Mouse (Mus musculus): ENCODE measurements around the gene Wdr5. TPM values are rescaled to one million over a fixed set of nuclear protein-coding genes. Genes with fewer than 3 reads are reported as not detected.

The Wdr5 gene
- polyA plus RNA-seq, 1 experiment, result 46.9 TPM

DNA sequence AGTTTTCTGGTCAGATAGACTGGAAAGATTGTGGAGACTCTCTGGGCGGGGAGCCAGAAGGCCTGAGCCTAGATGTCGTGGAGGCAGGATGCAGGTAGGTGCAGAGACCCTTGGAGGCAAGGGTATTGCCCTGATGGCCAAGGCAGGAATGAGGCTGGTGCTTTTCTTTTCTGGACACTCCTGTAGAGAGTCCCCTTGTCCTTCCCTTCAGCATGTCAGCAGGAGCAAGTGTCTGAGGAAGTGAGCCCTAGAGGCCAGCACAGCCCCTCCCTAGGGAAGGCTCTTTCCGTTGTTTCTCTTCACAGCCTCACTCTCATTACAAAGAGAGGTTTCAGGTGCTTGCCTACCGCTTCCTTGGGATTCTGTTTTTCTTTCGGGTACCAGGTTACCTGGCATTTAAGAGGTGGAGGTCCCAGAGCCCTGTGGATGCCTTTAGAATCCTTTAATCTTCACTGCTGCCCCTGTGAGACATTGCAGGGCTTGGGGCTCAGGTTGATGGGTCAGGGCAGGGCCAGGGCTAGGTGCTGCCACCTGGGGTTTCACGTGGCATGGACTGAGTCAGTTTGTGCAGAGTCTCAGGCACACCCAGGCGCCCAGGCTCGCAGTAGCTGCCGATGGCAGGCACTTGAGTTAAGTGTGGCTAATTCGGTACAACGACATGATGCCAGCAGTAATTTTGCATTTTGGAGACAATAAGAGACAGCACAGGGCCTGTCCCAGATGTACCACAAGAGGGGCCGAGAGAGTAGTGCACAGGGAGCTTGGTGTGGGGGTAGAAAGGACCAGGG is 50.6 kb downstream of the Wdr5 start:
- no peaks in the 10 kb centered on the region for H3K79me2 ChIP-seq (ENCODE audit: control insufficient read depth, insufficient read depth)
- peaks cover 73% of the 10 kb centered on the region for H3K27me3 ChIP-seq (ENCODE audit: control insufficient read depth, insufficient read depth, insufficient read length)
- TF ChIP-seq MYOD1 (IDR thresholded peaks at IDR 0.05; ENCODE audit: control insufficient read depth, insufficient read length, low read depth), result no peak
- no peak for TF ChIP-seq FOSL1 (IDR thresholded peaks at IDR 0.05; ENCODE audit: insufficient read depth, low read length, poor library complexity, severe bottlenecking)
- no peak for TF ChIP-seq USF1 (IDR thresholded peaks at IDR 0.05; ENCODE audit: low read depth)
- TF ChIP-seq MAX (IDR thresholded peaks at IDR 0.05), result no peak
- no peak for TF ChIP-seq CTCF (IDR thresholded peaks at IDR 0.05; ENCODE audit: control insufficient read depth, insufficient read depth, insufficient read length)
- no peak for TF ChIP-seq CEBPB (IDR thresholded peaks at IDR 0.05; ENCODE audit: low read depth)
- TF ChIP-seq MYOG (IDR thresholded peaks at IDR 0.05; ENCODE audit: control insufficient read depth, extremely low read depth, insufficient read length), result no peak
- no peaks in the 10 kb centered on the region for H3K79me3 ChIP-seq (ENCODE audit: low read depth)
- H3K36me3 ChIP-seq (ENCODE audit: control insufficient read depth, insufficient read depth), result no peaks in the 10 kb centered on the region
- no peak overlapping the region for H3ac ChIP-seq (ENCODE audit: control insufficient read depth, insufficient read length, low read depth)
- no peak overlapping the region for H3K4me3 ChIP-seq (ENCODE audit: insufficient read depth, poor library complexity, severe bottlenecking)

DNA sequence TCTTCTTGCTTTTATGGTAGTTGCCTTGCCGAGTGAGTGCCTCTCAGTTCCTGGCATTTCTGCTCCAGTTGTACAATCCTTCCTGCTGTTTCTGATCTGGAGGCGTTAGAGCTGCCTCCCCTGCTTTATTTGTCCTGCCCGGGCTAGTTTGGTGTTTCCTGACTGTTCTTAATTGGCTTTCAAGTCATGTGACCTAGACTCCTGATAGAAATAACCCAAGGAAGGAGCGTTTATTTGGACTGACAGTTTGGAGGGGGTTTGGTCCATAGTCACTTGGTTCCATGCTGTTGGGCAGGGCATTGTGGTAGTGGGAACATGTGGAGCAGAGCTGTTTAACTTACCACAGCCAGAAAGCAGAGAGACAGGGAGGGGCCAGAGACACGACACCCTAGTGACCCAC is 55.9 kb downstream of the Wdr5 start:
- H3ac ChIP-seq (ENCODE audit: control insufficient read depth, insufficient read length, low read depth), result no peak overlapping the region
- no peaks in the 10 kb centered on the region for H3K79me2 ChIP-seq (ENCODE audit: control insufficient read depth, insufficient read depth)
- H3K4me3 ChIP-seq (ENCODE audit: insufficient read depth, poor library complexity, severe bottlenecking), result no peak overlapping the region
- TF ChIP-seq FOSL1 (IDR thresholded peaks at IDR 0.05; ENCODE audit: insufficient read depth, low read length, poor library complexity, severe bottlenecking) (no peak), CEBPB (IDR thresholded peaks at IDR 0.05; ENCODE audit: low read depth) (no peak), MAX (IDR thresholded peaks at IDR 0.05) (no peak), USF1 (IDR thresholded peaks at IDR 0.05; ENCODE audit: low read depth) (no peak), CTCF (IDR thresholded peaks at IDR 0.05; ENCODE audit: control insufficient read depth, insufficient read depth, insufficient read length) (no peak), MYOG (IDR thresholded peaks at IDR 0.05; ENCODE audit: control insufficient read depth, extremely low read depth, insufficient read length) (no peak)
- H3K36me3 ChIP-seq (ENCODE audit: control insufficient read depth, insufficient read depth), result no peaks in the 10 kb centered on the region
- H3K79me3 ChIP-seq (ENCODE audit: low read depth), result no peaks in the 10 kb centered on the region
- H3K27me3 ChIP-seq (ENCODE audit: control insufficient read depth, insufficient read depth, insufficient read length), result peaks cover 41% of the 10 kb centered on the region

DNA sequence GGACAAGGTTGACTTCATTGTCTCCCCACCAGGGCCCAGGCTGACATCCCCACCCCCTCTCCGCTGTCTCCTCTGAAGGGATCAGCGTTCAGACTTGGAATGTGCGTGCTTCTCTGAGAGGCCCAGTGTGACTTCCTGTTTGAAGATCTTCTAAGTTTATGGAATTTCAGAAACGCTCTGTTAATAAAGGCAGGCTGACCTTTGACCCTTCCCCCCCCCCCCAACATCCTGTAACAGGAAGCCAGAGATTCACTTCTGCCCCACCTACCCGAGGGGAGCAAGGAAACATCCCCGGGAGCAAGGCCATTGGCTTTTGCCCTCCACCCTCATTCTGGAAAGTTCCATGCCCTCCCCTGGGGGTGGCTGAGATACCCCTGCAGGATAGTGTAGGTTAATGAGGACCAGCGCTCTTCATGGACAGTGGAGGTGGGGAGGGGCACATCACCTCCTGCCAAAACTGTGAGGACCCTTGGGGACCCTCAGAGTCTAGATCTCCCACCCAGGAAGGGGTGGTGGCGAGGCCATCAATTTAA is 57.4 kb downstream of the Wdr5 start:
- Histone ChIP-seq H3ac (ENCODE audit: control insufficient read depth, insufficient read length, low read depth) (no peak overlapping the region), H3K79me2 (ENCODE audit: control insufficient read depth, insufficient read depth) (no peaks in the 10 kb centered on the region), H3K4me3 (ENCODE audit: insufficient read depth, poor library complexity, severe bottlenecking) (no peak overlapping the region), H3K79me3 (ENCODE audit: low read depth) (no peaks in the 10 kb centered on the region), H3K27me3 (ENCODE audit: control insufficient read depth, insufficient read depth, insufficient read length) (peaks cover 29% of the 10 kb centered on the region), H3K36me3 (ENCODE audit: control insufficient read depth, insufficient read depth) (no peaks in the 10 kb centered on the region)
- TF ChIP-seq CTCF (IDR thresholded peaks at IDR 0.05; ENCODE audit: control insufficient read depth, insufficient read depth, insufficient read length), result no peak
- no peak for TF ChIP-seq CEBPB (IDR thresholded peaks at IDR 0.05; ENCODE audit: low read depth)
- no peak for TF ChIP-seq FOSL1 (IDR thresholded peaks at IDR 0.05; ENCODE audit: insufficient read depth, low read length, poor library complexity, severe bottlenecking)
- no peak for TF ChIP-seq MAX (IDR thresholded peaks at IDR 0.05)
- no peak for TF ChIP-seq USF1 (IDR thresholded peaks at IDR 0.05; ENCODE audit: low read depth)
- TF ChIP-seq MYOG (IDR thresholded peaks at IDR 0.05; ENCODE audit: control insufficient read depth, extremely low read depth, insufficient read length), result no peak
- no peak for TF ChIP-seq MYOD1 (IDR thresholded peaks at IDR 0.05; ENCODE audit: control insufficient read depth, insufficient read length, low read depth)

- TF ChIP-seq CEBPB (IDR thresholded peaks at IDR 0.05; ENCODE audit: low read depth) (peak; percentile 42), MYOD1 (IDR thresholded peaks at IDR 0.05; ENCODE audit: control insufficient read depth, insufficient read length, low read depth) (no peak)
These were observed 58.1 kb downstream of the Wdr5 start for GRCm38 (mm10) chr2:27572928-27573627.

GRCm38 (mm10) chr2:27573628-27573966 is 58.6 kb downstream of the Wdr5 start:
- Histone ChIP-seq H3K79me3 (ENCODE audit: low read depth) (no peaks in the 10 kb centered on the region), H3K36me3 (ENCODE audit: control insufficient read depth, insufficient read depth) (no peaks in the 10 kb centered on the region), H3K79me2 (ENCODE audit: control insufficient read depth, insufficient read depth) (no peaks in the 10 kb centered on the region), H3K27me3 (ENCODE audit: control insufficient read depth, insufficient read depth, insufficient read length) (peaks cover 21% of the 10 kb centered on the region), H3ac (ENCODE audit: control insufficient read depth, insufficient read length, low read depth) (no peak overlapping the region), H3K4me3 (ENCODE audit: insufficient read depth, poor library complexity, severe bottlenecking) (no peak overlapping the region)
- no peak for TF ChIP-seq USF1 (IDR thresholded peaks at IDR 0.05; ENCODE audit: low read depth)
- no peak for TF ChIP-seq MYOG (IDR thresholded peaks at IDR 0.05; ENCODE audit: control insufficient read depth, extremely low read depth, insufficient read length)
- no peak for TF ChIP-seq MYOD1 (IDR thresholded peaks at IDR 0.05; ENCODE audit: control insufficient read depth, insufficient read length, low read depth)
- no peak for TF ChIP-seq CEBPB (IDR thresholded peaks at IDR 0.05; ENCODE audit: low read depth)
- TF ChIP-seq FOSL1 (IDR thresholded peaks at IDR 0.05; ENCODE audit: insufficient read depth, low read length, poor library complexity, severe bottlenecking), result no peak
- no peak for TF ChIP-seq MAX (IDR thresholded peaks at IDR 0.05)
- TF ChIP-seq CTCF (IDR thresholded peaks at IDR 0.05; ENCODE audit: control insufficient read depth, insufficient read depth, insufficient read length), result no peak

More at GRCm38 (mm10) chr2:27572928-27573627, 58.1 kb downstream of the Wdr5 start:
- H3K79me3 ChIP-seq (ENCODE audit: low read depth), result no peaks in the 10 kb centered on the region
- H3K4me3 ChIP-seq (ENCODE audit: insufficient read depth, poor library complexity, severe bottlenecking), result no peak overlapping the region
- no peaks in the 10 kb centered on the region for H3K36me3 ChIP-seq (ENCODE audit: control insufficient read depth, insufficient read depth)
- H3ac ChIP-seq (ENCODE audit: control insufficient read depth, insufficient read length, low read depth), result no peak overlapping the region
- peaks cover 24% of the 10 kb centered on the region for H3K27me3 ChIP-seq (ENCODE audit: control insufficient read depth, insufficient read depth, insufficient read length)
- no peaks in the 10 kb centered on the region for H3K79me2 ChIP-seq (ENCODE audit: control insufficient read depth, insufficient read depth)

All from C2C12 (cell line).